ENCODE assay signal across 17 mouse cellular contexts in genomic region chr11:52286301-52286957, GRCm38 (mm10). TPM values are rescaled to one million over a fixed set of nuclear protein-coding genes. Genes with fewer than 3 reads are reported as not detected.
DNase-seq lines count a peak whose midpoint lies in the region; ATAC-seq lines count a peak whose summit lies in the region.
"Had no signal": no experiment of that assay in that cellular context is flagged by ENCODE, and none has a peak within 500 bp of the region (broad histone marks: within the 10 kb centered on the region; RNA-seq: fewer than 3 reads in every experiment).

No protein-coding gene starts in this region.

- peak overlapping the region; percentile 21 for H3K4me2 ChIP-seq in forebrain, embryonic 12.5 days
- H3K4me2 ChIP-seq in forebrain, embryonic 15.5 days (replicated peaks) = no peak overlapping the region
- H3K4me2 ChIP-seq in neural tube, embryonic 11.5 days (ENCODE audit: low read depth) = no peak overlapping the region
- no peak overlapping the region for H3K4me2 ChIP-seq in neural tube, embryonic 15.5 days
- H3K4me2 ChIP-seq: intestine, embryonic 15.5 days; limb, embryonic 12.5 days had no signal

- H3K27me3 ChIP-seq in forebrain, embryonic 12.5 days = peaks cover 53% of the 10 kb centered on the region
- H3K27me3 ChIP-seq in forebrain, embryonic 15.5 days = peaks cover 13% of the 10 kb centered on the region; the same call in 1 of the 2 replicates
- peaks cover 20% of the 10 kb centered on the region for H3K27me3 ChIP-seq in neural tube, embryonic 11.5 days (ENCODE audit: control insufficient read depth, insufficient read depth, low read length)
- H3K27me3 ChIP-seq in neural tube, embryonic 15.5 days (replicated peaks) = peaks cover 34% of the 10 kb centered on the region
- peaks cover 35% of the 10 kb centered on the region for H3K27me3 ChIP-seq in limb, embryonic 10.5 days (ENCODE audit: low read depth, poor library complexity, severe bottlenecking)

- H3K9ac ChIP-seq in forebrain, embryonic 12.5 days = no peak overlapping the region
- no peak overlapping the region for H3K9ac ChIP-seq in forebrain, embryonic 15.5 days (replicated peaks)
- no peak overlapping the region for H3K9ac ChIP-seq in neural tube, embryonic 11.5 days (ENCODE audit: low read length)
- no peak overlapping the region for H3K9ac ChIP-seq in neural tube, embryonic 15.5 days (replicated peaks)
- H3K9ac ChIP-seq: intestine, embryonic 15.5 days; liver, postnatal 0 days had no signal

- no peak overlapping the region for H3K4me3 ChIP-seq in forebrain, embryonic 12.5 days (replicated peaks)
- H3K4me3 ChIP-seq in forebrain, embryonic 15.5 days = no peak overlapping the region
- H3K4me3 ChIP-seq in neural tube, embryonic 11.5 days (ENCODE audit: low read depth, low read length) = no peak overlapping the region
- H3K4me3 ChIP-seq in neural tube, embryonic 15.5 days (replicated peaks) = no peak overlapping the region
- peak overlapping the region; percentile 15; the same call in 1 of the 2 replicates for H3K4me3 ChIP-seq in limb, embryonic 10.5 days
- H3K4me3 ChIP-seq: intestine, embryonic 15.5 days; limb, embryonic 12.5 days had no signal

- H3K4me1 ChIP-seq in forebrain, embryonic 12.5 days = peaks cover 44% of the 10 kb centered on the region
- H3K4me1 ChIP-seq in forebrain, embryonic 15.5 days = peaks cover 30% of the 10 kb centered on the region
- H3K4me1 ChIP-seq in neural tube, embryonic 11.5 days (ENCODE audit: control insufficient read depth, insufficient read depth, low read length) = peaks cover 16% of the 10 kb centered on the region
- peaks cover 30% of the 10 kb centered on the region for H3K4me1 ChIP-seq in neural tube, embryonic 15.5 days
- peaks cover 63% of the 10 kb centered on the region for H3K4me1 ChIP-seq in limb, embryonic 10.5 days

- no peaks in the 10 kb centered on the region for H3K36me3 ChIP-seq in forebrain, embryonic 12.5 days (replicated peaks)
- H3K36me3 ChIP-seq in forebrain, embryonic 15.5 days = no peaks in the 10 kb centered on the region
- H3K36me3 ChIP-seq in neural tube, embryonic 11.5 days (ENCODE audit: control insufficient read depth, insufficient read depth, low read length) = no peaks in the 10 kb centered on the region
- H3K36me3 ChIP-seq in neural tube, embryonic 15.5 days = no peaks in the 10 kb centered on the region
- 0 out of 2 replicates have a peak, but pooled peaks cover under 1% of the 10 kb centered on the region for H3K36me3 ChIP-seq in limb, embryonic 10.5 days
- H3K36me3 ChIP-seq: intestine, embryonic 15.5 days; limb, embryonic 12.5 days had no signal

- peak; percentile 31 for DNase-seq in neural tube, embryonic 11.5 days (ENCODE audit: low spot score)
- DNase-seq in MN1 (ENCODE audit: low spot score) = peak; percentile 76
- DNase-seq in limb, embryonic 10.5 days (ENCODE audit: low spot score) = no peak
- DNase-seq in testis, postnatal 10 days (ENCODE audit: low spot score) = no peak
- no peak for DNase-seq in ovary, postnatal 36 days (ENCODE audit: low spot score)
- DNase-seq: cerebellum, adult 9-11 months; heart, adult 11 months; heart, postnatal 4 days; kidney, postnatal 25 days; liver, postnatal 0 days; right cerebral cortex, postnatal 14 days; thymus, postnatal 25 days had no signal

- no peaks in the 10 kb centered on the region for H3K9me3 ChIP-seq in forebrain, embryonic 12.5 days
- H3K9me3 ChIP-seq in forebrain, embryonic 15.5 days = no peaks in the 10 kb centered on the region
- H3K9me3 ChIP-seq in neural tube, embryonic 11.5 days (ENCODE audit: control insufficient read depth, low read length) = no peaks in the 10 kb centered on the region
- H3K9me3 ChIP-seq in neural tube, embryonic 15.5 days (replicated peaks) = no peaks in the 10 kb centered on the region
- no peaks in the 10 kb centered on the region for H3K9me3 ChIP-seq in limb, embryonic 10.5 days (replicated peaks)
- H3K9me3 ChIP-seq: intestine, embryonic 15.5 days; limb, embryonic 12.5 days had no signal

- no peak for ATAC-seq in forebrain, embryonic 12.5 days (ENCODE audit: low FRiP score)
- no peak for ATAC-seq in forebrain, embryonic 15.5 days (replicated peaks)
- ATAC-seq in neural tube, embryonic 11.5 days (ENCODE audit: insufficient read depth, low FRiP score, low TSS enrichment) = no peak
- no peak for ATAC-seq in neural tube, embryonic 15.5 days (ENCODE audit: low FRiP score)
- ATAC-seq: intestine, embryonic 15.5 days; liver, postnatal 0 days had no signal

- no peak overlapping the region for H3K27ac ChIP-seq in forebrain, embryonic 12.5 days
- no peak overlapping the region for H3K27ac ChIP-seq in forebrain, embryonic 15.5 days (replicated peaks)
- no peak overlapping the region for H3K27ac ChIP-seq in neural tube, embryonic 11.5 days (ENCODE audit: low read depth, low read length)
- H3K27ac ChIP-seq in neural tube, embryonic 15.5 days (replicated peaks) = no peak overlapping the region
- peak overlapping the region; percentile 42; the same call in 1 of the 2 replicates for H3K27ac ChIP-seq in limb, embryonic 10.5 days
- H3K27ac ChIP-seq: intestine, embryonic 15.5 days; limb, embryonic 12.5 days had no signal

- 5% methylated on average over 16 of the region's 16 CpGs for WGBS in forebrain, embryonic 12.5 days
- WGBS in forebrain, embryonic 15.5 days = 6% methylated on average over 16 of the region's 16 CpGs
- WGBS in neural tube, embryonic 11.5 days = 10% methylated on average over 16 of the region's 16 CpGs
- WGBS in neural tube, embryonic 15.5 days = 19% methylated on average over 16 of the region's 16 CpGs
- WGBS in limb, embryonic 10.5 days = 5% methylated on average over 16 of the region's 16 CpGs

RNA-seq across cellular contexts. Expression of gene Tcf7, which starts 3.6 kb away (rescaled TPM):
- 5.4 TPM in 2 replicates for polyA plus RNA-seq in forebrain, embryonic 12.5 days (2016; fragmentation: Nextera tagmentation; extraction: Ambion mirVana)
- 3.4 and 4.2 TPM in 2 replicates for polyA plus RNA-seq in forebrain, embryonic 15.5 days (2015; fragmentation: Nextera tagmentation; extraction: Ambion mirVana)
- polyA plus RNA-seq in neural tube, embryonic 11.5 days (2014; fragmentation: Nextera tagmentation; extraction: Ambion mirVana) = 10.6 and 12.7 TPM in 2 replicates
- polyA plus RNA-seq in neural tube, embryonic 15.5 days (2015; fragmentation: Nextera tagmentation; extraction: Ambion mirVana) = 5.0 and 50.9 TPM in 2 replicates
- 24.4 and 41.7 TPM in 2 replicates for polyA plus RNA-seq in limb, embryonic 10.5 days (2016; fragmentation: Nextera tagmentation; extraction: Ambion mirVana)

RNA-seq across cellular contexts. Expression of gene Skp1a, which starts 54.6 kb away (rescaled TPM):
- 958 and 1,041 TPM in 2 replicates for polyA plus RNA-seq in forebrain, embryonic 12.5 days (2016; fragmentation: Nextera tagmentation; extraction: Ambion mirVana)
- polyA plus RNA-seq in forebrain, embryonic 15.5 days (2015; fragmentation: Nextera tagmentation; extraction: Ambion mirVana) = 1,081 and 1,145 TPM in 2 replicates
- polyA plus RNA-seq in neural tube, embryonic 11.5 days (2014; fragmentation: Nextera tagmentation; extraction: Ambion mirVana) = 915 and 972 TPM in 2 replicates
- 1,008 and 1,082 TPM in 2 replicates for polyA plus RNA-seq in neural tube, embryonic 15.5 days (2015; fragmentation: Nextera tagmentation; extraction: Ambion mirVana)
- 876 and 900 TPM in 2 replicates for polyA plus RNA-seq in limb, embryonic 10.5 days (2016; fragmentation: Nextera tagmentation; extraction: Ambion mirVana)

Comparison
In these comparisons a context has a peak if more than half of its experiments do, and no peak if none do; other contexts are left out.
1. DNase-seq: peak in neural tube, embryonic 11.5 days (single experiment) and MN1 (single experiment); none in limb, embryonic 10.5 days (single experiment), testis, postnatal 10 days (single experiment) and ovary, postnatal 36 days (single experiment).